Mouse (Mus musculus) midbrain, embryonic 16.5 days (tissue): ENCODE measurements around the gene Rpl23. TPM values are rescaled to one million over a fixed set of nuclear protein-coding genes. Genes with fewer than 3 reads are reported as not detected.
A peak's percentile ranks its signal among the peaks of the same experiment; 100 is the strongest.

Experiments
- ATAC-seq: fragments of 200-750 bp; cut with Nextera tagmentation; 2 replicates; pipeline ENCODE4 v1.8.0; 2017; ENCODE audit warnings: moderate TSS enrichment
- H3K27ac ChIP-seq: fragments of 300-500 bp; sonication (generic); 2 replicates; pipeline ENCODE4 v1.5.1; 2014; ENCODE audit warnings: mild to moderate bottlenecking, low read length, mixed read lengths
- H3K27me3 ChIP-seq: fragments of 300-500 bp; sonication (generic); 2 replicates; pipeline ENCODE4 v1.6.1; 2014; ENCODE audit warnings: low read depth, low read length, mixed read lengths; ENCODE audit not compliant: control insufficient read depth, insufficient read depth
- H3K36me3 ChIP-seq: fragments of 300-500 bp; sonication (generic); 2 replicates; pipeline ENCODE4 v1.6.1; 2014; ENCODE audit warnings: mild to moderate bottlenecking, low read length, moderate library complexity, mixed read lengths; ENCODE audit not compliant: control insufficient read depth, insufficient read depth
- H3K4me1 ChIP-seq: fragments of 300-500 bp; sonication (generic); 2 replicates; pipeline ENCODE4 v1.6.1; 2014; ENCODE audit warnings: mild to moderate bottlenecking, low read length, mixed read lengths; ENCODE audit not compliant: control insufficient read depth, insufficient read depth
- H3K4me2 ChIP-seq: fragments of 300-500 bp; sonication (generic); 2 replicates; pipeline ENCODE4 v1.6.1; 2014; ENCODE audit warnings: mild to moderate bottlenecking, low read length, mixed read lengths
- H3K4me3 ChIP-seq: fragments of 300-500 bp; sonication (generic); 2 replicates; pipeline ENCODE4 v1.5.1; 2014; ENCODE audit warnings: low read depth, mild to moderate bottlenecking, low read length, moderate library complexity, mixed read lengths
- H3K9ac ChIP-seq: fragments of 300-500 bp; sonication (generic); 2 replicates; pipeline ENCODE4 v1.6.1; 2014; ENCODE audit warnings: low read depth, low read length, mixed read lengths
- H3K9me3 ChIP-seq: fragments of 300-500 bp; sonication (generic); replicated peaks from 2 replicates; pipeline ENCODE4 v1.6.1; 2014; ENCODE audit warnings: mild to moderate bottlenecking, low read length, mixed read lengths; ENCODE audit not compliant: control insufficient read depth, poor library complexity, severe bottlenecking
- WGBS: fragments of 180-500 bp; shearing (Covaris S2); extraction: QIAGEN DNeasy Blood & Tissue Kit; methylation state at CpG from one replicate; pipeline ENCODE4 v1.1.7; 2014; 5-methylcytosine and 5-hydroxymethylcytosine counted together
- polyA plus RNA-seq: library from polyadenylated mRNA; unstranded; fragments of >200 nt; fragmentation: Nextera tagmentation; extraction: Ambion mirVana; gene quantifications from 2 replicates; pipeline ENCODE4 v1.2.1, GENCODE M21; 2015

Gene Rpl23
- polyA plus RNA-seq, 1 experiment from 2014 or later, result 286 TPM

DNA sequence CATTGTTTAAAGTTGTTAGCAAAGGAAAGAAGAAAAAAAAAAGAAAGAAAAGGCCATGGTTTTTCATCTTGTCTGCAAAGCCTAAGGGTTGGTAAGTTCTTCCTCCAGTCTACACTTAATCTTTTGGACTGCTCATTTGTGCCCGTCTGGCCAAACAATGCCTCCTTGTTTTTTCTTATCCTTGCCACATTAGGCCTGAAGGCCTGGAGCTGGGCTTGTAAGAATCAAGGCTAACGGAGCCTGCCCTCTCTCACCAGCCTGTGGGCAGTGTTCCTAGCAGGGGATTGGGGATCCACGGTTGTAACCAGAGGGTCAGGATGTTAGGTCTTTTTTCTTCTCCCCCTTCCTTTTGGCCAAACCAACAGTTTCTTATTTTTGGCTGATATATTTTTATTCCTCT lies 28.7 kb upstream of the Rpl23 start:
- H3K4me3 ChIP-seq, result no peak overlapping the region
- 6% methylated on average over 3 of the region's 3 CpGs for WGBS
- H3K9me3 ChIP-seq, result no peaks in the 10 kb centered on the region
- H3K27ac ChIP-seq, result peak overlapping the region; percentile 93
- H3K9ac ChIP-seq, result no peak overlapping the region
- ATAC-seq, result no peak
- peaks cover 12% of the 10 kb centered on the region; the same call in 1 of the 2 replicates for H3K36me3 ChIP-seq
- peaks cover 57% of the 10 kb centered on the region for H3K4me1 ChIP-seq
- H3K4me2 ChIP-seq, result no peak overlapping the region
- no peaks in the 10 kb centered on the region for H3K27me3 ChIP-seq

GRCm38 (mm10) chr11:97810356-97810755 lies 28.1 kb upstream of the Rpl23 start:
- Histone ChIP-seq H3K27me3 (no peaks in the 10 kb centered on the region), H3K4me1 (peaks cover 63% of the 10 kb centered on the region), H3K27ac (0 out of 2 replicates have a peak overlapping the region, but pooled peaks have one; percentile 35), H3K9me3 (no peaks in the 10 kb centered on the region), H3K9ac (no peak overlapping the region), H3K4me2 (no peak overlapping the region), H3K4me3 (no peak overlapping the region), H3K36me3 (peaks cover 6% of the 10 kb centered on the region; the same call in 1 of the 2 replicates)
- WGBS, result 78% methylated on average over 7 of the region's 7 CpGs
- no peak for ATAC-seq

DNA sequence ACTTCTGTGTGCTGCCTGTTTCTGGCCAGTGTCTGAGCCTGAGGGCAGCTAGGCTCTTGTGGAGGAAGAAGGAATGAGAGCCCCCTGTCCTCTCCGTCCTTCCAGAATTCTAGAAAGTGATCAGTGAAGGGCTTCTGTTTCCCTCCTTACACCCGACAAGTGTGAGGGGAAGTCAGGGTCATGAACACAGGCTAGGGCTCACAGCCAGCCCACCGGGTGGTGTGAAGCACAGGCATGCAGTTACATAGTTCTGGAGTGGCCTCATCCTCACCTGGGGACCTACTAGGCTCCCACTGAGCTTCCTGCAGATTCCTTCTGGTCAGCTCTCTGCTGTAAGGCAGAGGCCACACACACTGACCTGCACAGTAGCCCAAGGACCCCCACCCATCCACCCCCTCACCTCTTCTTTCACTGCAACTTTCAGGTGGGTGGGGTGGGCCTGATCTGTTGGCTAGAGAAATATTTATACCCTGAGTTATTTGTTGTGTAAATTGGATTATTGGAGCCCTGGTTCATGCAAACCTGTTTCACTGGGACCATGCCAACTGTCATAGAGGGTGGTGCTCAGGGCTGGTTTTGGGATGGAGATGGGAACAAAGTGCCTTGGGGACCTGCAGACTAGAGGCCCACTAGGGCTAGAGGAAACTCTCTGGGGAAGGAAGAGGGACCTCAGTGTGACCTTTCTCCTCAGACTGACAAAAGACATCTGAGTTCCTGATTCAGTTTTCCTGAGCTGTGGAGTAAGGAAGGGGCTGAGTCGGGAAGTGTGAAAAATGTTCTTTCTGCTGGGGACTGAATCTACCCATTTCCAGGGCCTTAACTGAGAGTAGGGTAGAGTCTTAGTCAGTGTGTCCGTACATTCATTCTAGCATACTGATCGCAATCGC lies 27.2 kb upstream of the Rpl23 start:
- no peak overlapping the region for H3K4me3 ChIP-seq
- H3K27ac ChIP-seq, result no peak overlapping the region
- H3K9ac ChIP-seq, result no peak overlapping the region
- no peaks in the 10 kb centered on the region for H3K9me3 ChIP-seq
- peaks cover 6% of the 10 kb centered on the region; the same call in 1 of the 2 replicates for H3K36me3 ChIP-seq
- no peaks in the 10 kb centered on the region for H3K27me3 ChIP-seq
- 80% methylated on average over 7 of the region's 7 CpGs for WGBS
- no peak for ATAC-seq
- H3K4me1 ChIP-seq, result peaks cover 70% of the 10 kb centered on the region
- H3K4me2 ChIP-seq, result no peak overlapping the region

DNA sequence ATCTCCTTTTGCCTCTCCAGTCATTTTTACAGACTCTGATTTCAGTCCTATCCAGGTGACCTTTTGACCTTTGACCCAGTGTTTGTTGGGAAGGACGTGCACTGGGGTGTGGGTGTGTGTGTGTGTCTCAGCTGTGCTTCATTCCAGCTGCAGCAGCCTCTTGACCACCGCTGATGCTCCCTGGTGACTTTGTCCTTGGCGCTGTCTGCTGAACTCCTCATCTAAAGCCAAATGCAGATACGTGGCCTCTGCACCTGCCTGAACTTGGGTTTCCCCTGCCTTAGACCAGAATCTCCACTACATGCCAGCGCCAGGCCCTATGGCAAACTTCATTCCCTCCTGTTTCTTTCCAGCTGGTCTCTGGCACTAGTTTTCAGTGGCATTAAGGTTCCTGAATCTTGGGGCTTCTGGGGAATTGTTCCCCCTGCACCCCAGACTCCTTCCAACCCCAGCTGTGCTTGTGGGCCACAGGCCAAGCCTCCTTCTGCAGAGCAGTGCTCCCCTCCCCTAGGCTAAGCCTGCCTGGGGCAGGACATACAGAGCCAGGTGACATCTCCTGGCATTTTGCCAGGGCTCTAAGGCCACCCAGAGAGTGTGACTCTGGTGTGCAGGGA lies 26.5 kb upstream of the Rpl23 start:
- WGBS, result 52% methylated on average over 5 of the region's 5 CpGs
- H3K9ac ChIP-seq, result no peak overlapping the region

DNA sequence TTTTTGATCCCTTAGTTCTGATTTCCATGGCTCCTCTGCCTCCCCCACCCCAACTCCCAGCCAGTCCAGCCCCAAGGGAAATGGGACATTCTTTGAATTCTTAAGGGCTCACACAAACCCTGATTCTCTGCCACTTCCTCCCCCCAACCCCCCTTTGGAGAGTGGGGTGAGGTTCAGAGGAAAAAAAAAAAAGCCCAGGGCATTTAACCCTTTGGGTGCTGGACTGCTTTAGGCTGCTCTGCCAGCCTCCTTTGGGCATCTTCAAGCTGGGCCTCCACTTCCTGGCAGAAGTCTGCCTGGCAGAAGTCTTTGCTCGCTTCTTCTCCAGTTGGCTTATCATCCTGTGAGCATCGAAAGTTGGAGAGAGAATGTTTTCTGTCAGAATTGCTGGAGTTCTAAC lies 25.9 kb upstream of the Rpl23 start:
- H3K9me3 ChIP-seq, result no peaks in the 10 kb centered on the region
- no peak overlapping the region for H3K27ac ChIP-seq
- H3K27me3 ChIP-seq, result no peaks in the 10 kb centered on the region
- peaks cover 6% of the 10 kb centered on the region; the same call in 1 of the 2 replicates for H3K36me3 ChIP-seq
- WGBS, result 81% methylated on average over 2 of the region's 2 CpGs
- no peak overlapping the region for H3K4me2 ChIP-seq
- ATAC-seq, result no peak
- H3K4me3 ChIP-seq, result no peak overlapping the region
- H3K9ac ChIP-seq, result no peak overlapping the region
- peaks cover 69% of the 10 kb centered on the region for H3K4me1 ChIP-seq

More for the DNA sequence above, 26.5 kb upstream of the Rpl23 start:
- Histone ChIP-seq H3K4me1 (peaks cover 74% of the 10 kb centered on the region), H3K27me3 (no peaks in the 10 kb centered on the region), H3K36me3 (peaks cover 6% of the 10 kb centered on the region; the same call in 1 of the 2 replicates), H3K4me2 (no peak overlapping the region), H3K27ac (no peak overlapping the region), H3K9me3 (no peaks in the 10 kb centered on the region), H3K4me3 (no peak overlapping the region)
- ATAC-seq, result no peak

- H3K27ac ChIP-seq, result no peak overlapping the region
- no peaks in the 10 kb centered on the region for H3K9me3 ChIP-seq
- ATAC-seq, result no peak
- no peak overlapping the region for H3K9ac ChIP-seq
- H3K4me2 ChIP-seq, result no peak overlapping the region
- 58% methylated on average over 6 of the region's 6 CpGs for WGBS
- peaks cover 66% of the 10 kb centered on the region for H3K4me1 ChIP-seq
- H3K36me3 ChIP-seq, result peaks cover 6% of the 10 kb centered on the region; the same call in 1 of the 2 replicates
- H3K4me3 ChIP-seq, result no peak overlapping the region
- H3K27me3 ChIP-seq, result no peaks in the 10 kb centered on the region
Measured at GRCm38 (mm10) chr11:97807626-97808025, 25.4 kb upstream of the Rpl23 start.

DNA sequence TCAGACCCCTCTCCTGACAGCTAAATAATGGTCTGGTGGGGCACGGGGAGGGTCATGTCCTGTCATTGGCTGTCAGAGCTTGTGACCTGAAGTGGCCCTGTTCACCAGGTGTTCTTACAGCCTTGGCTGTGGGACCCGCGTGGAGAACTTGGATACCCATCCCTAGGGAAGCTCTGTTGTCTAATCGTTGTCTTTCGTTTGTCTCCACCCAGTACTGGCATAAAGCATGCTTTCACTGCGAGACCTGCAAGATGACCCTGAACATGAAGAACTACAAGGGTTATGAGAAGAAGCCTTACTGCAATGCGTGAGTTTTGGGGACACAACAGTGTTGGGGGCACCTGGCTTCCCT lies 24.4 kb upstream of the Rpl23 start:
- Histone ChIP-seq H3K36me3 (peaks cover 6% of the 10 kb centered on the region; the same call in 1 of the 2 replicates), H3K27me3 (no peaks in the 10 kb centered on the region), H3K4me3 (no peak overlapping the region), H3K9ac (peak overlapping the region; percentile 45; the same call in 1 of the 2 replicates), H3K4me1 (peaks cover 66% of the 10 kb centered on the region), H3K4me2 (peak overlapping the region; percentile 46), H3K9me3 (no peaks in the 10 kb centered on the region), H3K27ac (peak overlapping the region; percentile 70; the same call in 1 of the 2 replicates)
- 47% methylated on average over 7 of the region's 7 CpGs for WGBS
- no peak for ATAC-seq

DNA sequence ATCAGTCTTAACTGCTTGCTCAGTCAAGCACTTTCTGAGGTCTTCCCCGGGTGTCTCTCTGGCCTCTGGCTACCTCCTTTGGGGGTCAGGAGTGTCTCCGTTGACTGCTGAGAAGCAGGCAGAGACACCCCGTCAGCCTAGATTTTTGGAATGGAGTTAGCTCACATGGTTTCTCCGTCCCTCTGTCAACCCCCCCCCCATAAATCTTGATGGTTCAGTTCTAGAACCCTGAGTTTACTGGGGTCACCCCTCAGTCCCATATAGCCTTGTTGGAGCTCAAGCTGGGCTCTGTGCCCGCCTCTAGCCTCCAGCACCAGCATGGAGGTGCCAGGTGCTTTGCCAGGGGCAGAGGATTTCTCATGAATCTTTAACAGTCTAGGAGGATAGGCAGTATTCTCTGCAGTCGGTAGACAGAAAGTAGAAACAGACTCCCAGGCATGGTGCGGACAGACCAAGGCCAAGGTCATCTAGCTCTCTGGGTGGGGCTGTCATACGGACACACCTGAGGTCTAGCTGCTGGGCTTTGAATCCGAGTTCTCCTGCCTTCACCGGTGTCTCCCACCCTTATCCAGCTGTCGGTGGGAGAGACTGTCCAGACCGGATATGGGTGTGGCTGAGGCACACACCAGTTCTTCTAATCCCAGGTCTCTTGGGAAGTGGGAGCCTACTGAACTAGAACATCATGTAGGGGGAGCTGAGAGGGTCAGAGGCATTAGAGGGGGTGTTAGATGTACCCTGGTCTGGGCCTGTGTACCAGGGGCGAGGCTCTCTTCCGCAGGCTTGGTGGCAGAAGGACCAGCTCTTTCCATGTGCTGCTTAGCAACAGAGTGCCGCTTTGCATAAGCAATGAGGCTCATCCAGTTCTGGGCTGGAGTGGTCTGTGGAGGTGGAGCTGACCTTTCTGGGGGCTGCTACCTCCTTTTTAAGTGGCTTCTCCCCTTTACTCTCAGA lies 23.7 kb upstream of the Rpl23 start:
- H3K27ac ChIP-seq, result peak overlapping the region; percentile 70
- H3K27me3 ChIP-seq, result no peaks in the 10 kb centered on the region
- peaks cover 66% of the 10 kb centered on the region for H3K4me1 ChIP-seq
- H3K9me3 ChIP-seq, result no peaks in the 10 kb centered on the region
- H3K4me2 ChIP-seq, result peak overlapping the region; percentile 46
- peaks cover 6% of the 10 kb centered on the region; the same call in 1 of the 2 replicates for H3K36me3 ChIP-seq
- peak overlapping the region; percentile 21; the same call in 1 of the 2 replicates for H3K4me3 ChIP-seq
- H3K9ac ChIP-seq, result peak overlapping the region; percentile 45
- ATAC-seq, result peak; percentile 49
- 30% methylated on average over 15 of the region's 15 CpGs for WGBS
